Mouse (Mus musculus): ENCODE measurements around the gene Tmem132a. TPM values are rescaled to one million over a fixed set of nuclear protein-coding genes. Genes with fewer than 3 reads are reported as not detected.
A peak's percentile ranks its signal among the peaks of the same experiment; 100 is the strongest.

The Tmem132a gene
- polyA plus RNA-seq, 1 experiment: 3.1 TPM

DNA sequence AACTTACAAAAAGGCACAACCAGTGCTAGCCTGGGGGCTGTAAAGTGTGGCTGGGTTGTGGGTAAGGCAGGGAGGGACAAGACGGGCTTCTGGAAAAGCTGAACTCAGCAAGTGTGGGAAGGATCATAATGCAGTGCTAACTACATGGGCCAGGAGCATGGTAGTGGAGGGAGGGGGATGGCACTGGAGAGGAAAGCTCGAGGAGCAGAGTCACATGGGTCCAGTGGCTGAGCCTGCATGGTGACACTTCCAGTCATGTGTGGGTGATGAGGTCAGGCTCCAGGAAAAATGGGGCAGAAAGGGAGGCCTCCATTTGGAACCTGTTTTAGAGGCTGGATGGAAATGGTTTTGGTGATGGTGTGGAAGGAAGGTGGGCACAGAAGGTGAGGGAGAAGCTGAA is 13.2 kb downstream of the Tmem132a start:
- H3K27ac ChIP-seq (ENCODE audit: insufficient read depth, low read depth, low read length): peak overlapping the region; percentile 42
- H3K4me1 ChIP-seq (ENCODE audit: control insufficient read depth, insufficient read depth, low read length): peaks cover 17% of the 10 kb centered on the region
- TF ChIP-seq POLR2A (IDR thresholded peaks at IDR 0.05; ENCODE audit: borderline replicate concordance, low read depth, low read length): no peak
- no peak for TF ChIP-seq CTCF (IDR thresholded peaks at IDR 0.05; ENCODE audit: low read depth, low read length)
- no peak overlapping the region for H3K4me3 ChIP-seq (ENCODE audit: insufficient read depth, low read length)

DNA sequence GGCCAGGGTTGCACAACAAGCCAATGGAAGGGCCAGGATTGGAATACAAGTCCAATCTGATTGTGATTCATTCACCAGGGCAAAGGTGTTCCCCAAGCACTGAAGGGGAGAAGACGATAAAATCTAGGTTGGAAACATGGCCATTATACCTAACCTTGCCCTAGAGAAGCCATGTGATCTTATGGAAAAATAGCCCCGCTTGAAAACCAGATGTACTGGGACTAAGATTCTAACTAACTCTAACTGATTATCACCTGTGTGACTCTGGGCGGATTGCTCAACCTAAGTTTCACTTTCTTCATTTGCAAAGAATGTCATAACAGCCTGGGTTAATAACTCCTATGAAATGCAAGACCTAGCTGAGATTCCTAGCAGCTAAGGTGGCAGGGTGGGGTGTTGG is 14.3 kb downstream of the Tmem132a start:
- no peak for TF ChIP-seq CTCF (IDR thresholded peaks at IDR 0.05; ENCODE audit: low read depth, low read length)
- TF ChIP-seq POLR2A (IDR thresholded peaks at IDR 0.05; ENCODE audit: borderline replicate concordance, low read depth, low read length): no peak
- H3K4me1 ChIP-seq (ENCODE audit: control insufficient read depth, insufficient read depth, low read length): peaks cover 17% of the 10 kb centered on the region
- H3K27ac ChIP-seq (ENCODE audit: insufficient read depth, low read depth, low read length): no peak overlapping the region
- H3K4me3 ChIP-seq (ENCODE audit: insufficient read depth, low read length): no peak overlapping the region

DNA sequence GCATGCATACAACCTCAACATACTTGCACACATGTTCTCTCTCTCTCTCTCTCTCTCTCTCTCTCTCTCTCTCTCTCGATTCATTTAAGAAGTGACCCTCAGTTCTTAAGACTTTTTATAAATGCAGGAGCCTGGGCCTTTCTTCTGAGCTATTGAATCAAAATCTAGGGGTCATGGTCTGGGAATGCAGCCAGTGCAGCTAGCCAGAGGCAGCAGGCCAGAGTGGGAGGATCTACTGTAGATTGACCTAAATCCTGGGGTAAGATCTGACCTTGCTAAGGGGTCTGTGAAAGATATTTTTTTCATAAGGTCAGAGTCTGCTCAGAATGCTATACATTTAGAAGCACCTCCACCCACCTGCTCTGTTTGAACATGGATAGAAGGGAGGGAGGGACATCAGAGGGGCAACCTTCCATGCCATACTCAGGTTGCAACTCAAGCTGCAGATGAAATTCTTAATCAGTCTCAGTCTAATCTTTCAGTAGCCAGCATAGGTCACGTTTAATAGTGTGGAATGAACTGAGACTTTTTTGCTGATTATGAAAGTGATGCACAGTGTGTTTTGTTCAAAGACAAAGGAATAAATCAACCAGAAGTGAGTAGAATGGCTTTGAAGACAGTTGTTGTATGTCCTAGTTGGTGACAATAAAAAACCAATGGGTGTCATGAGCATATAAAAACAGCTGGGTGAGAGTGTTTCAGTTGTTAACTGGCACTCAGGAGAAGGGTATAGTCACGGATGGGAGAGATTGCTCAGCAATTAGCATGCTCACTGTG is 22.2 kb downstream of the Tmem132a start:
- Histone ChIP-seq H3K4me1 (ENCODE audit: control insufficient read depth, insufficient read depth, low read length) (peaks cover 29% of the 10 kb centered on the region), H3K27ac (ENCODE audit: insufficient read depth, low read depth, low read length) (no peak overlapping the region), H3K4me3 (ENCODE audit: insufficient read depth, low read length) (no peak overlapping the region)
- TF ChIP-seq POLR2A (IDR thresholded peaks at IDR 0.05; ENCODE audit: borderline replicate concordance, low read depth, low read length): no peak
- no peak for TF ChIP-seq CTCF (IDR thresholded peaks at IDR 0.05; ENCODE audit: low read depth, low read length)

DNA sequence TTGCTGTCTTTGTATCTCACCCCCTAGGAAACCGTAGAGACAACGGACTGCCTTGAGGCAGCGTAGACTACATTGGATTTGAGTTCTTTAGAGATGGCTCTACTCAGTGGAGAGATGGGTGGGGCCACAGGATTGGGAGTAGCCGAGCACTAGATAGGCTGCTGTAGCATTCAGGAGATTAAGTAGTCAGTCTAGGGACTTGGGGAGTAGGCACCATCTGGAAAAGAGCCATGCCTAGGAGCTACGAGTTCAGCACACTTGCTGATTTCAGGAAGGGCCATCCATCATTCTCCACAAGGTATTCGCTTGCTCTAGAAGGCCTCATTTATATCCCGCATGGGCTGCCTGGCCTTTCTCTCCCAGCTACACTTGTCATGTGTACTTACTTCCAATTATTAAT is 23.6 kb downstream of the Tmem132a start:
- TF ChIP-seq POLR2A (IDR thresholded peaks at IDR 0.05; ENCODE audit: borderline replicate concordance, low read depth, low read length): no peak
- TF ChIP-seq CTCF (IDR thresholded peaks at IDR 0.05; ENCODE audit: low read depth, low read length): no peak
- H3K27ac ChIP-seq (ENCODE audit: insufficient read depth, low read depth, low read length): no peak overlapping the region

DNA sequence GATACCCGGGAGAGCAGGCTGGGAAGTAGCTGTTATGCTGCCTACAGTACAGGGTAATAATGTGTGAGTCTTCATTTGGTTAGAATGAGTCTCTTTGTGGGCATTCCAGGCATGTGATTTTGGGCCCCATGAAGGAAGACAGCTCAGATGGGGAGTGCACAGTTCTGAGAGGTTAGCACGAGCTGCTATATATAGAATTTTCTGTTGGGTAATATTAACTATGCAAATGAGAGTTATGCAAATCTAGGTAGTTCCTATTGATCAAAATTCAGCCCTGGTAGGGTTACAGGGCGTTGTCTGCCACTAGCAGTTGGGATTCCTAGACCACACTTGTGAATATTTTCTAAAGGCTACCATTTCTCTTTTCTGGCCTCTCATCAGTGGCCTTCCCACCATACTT is 24.3 kb downstream of the Tmem132a start:
- H3K4me3 ChIP-seq (ENCODE audit: insufficient read depth, low read length): no peak overlapping the region
- TF ChIP-seq CTCF (IDR thresholded peaks at IDR 0.05; ENCODE audit: low read depth, low read length): no peak
- TF ChIP-seq POLR2A (IDR thresholded peaks at IDR 0.05; ENCODE audit: borderline replicate concordance, low read depth, low read length): no peak
- H3K27ac ChIP-seq (ENCODE audit: insufficient read depth, low read depth, low read length): no peak overlapping the region

More for the DNA sequence above, 23.6 kb downstream of the Tmem132a start:
- Histone ChIP-seq H3K4me3 (ENCODE audit: insufficient read depth, low read length) (no peak overlapping the region), H3K4me1 (ENCODE audit: control insufficient read depth, insufficient read depth, low read length) (peaks cover 31% of the 10 kb centered on the region)

DNA sequence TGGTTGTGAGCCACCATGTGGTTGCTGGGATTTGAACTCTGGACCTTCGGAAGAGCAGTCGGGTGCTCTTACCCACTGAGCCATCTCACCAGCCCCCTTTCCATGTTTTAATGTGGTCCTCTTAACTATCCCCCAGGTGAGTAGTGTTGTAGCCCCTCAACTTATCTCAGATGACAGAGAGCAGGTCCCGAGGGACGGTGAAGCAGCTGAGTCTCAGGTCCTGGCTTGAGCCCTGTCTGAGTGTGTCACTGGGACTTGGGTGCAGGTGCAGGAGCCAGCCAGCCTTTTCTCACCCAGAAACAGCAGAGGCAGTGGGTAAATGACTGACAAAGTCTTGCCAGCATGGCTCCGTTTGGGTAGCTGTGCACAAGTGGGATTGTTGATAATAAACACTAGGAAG is 25.5 kb downstream of the Tmem132a start:
- Histone ChIP-seq H3K4me3 (ENCODE audit: insufficient read depth, low read length) (peak overlapping the region; percentile 48), H3K27ac (ENCODE audit: insufficient read depth, low read depth, low read length) (no peak overlapping the region), H3K4me1 (ENCODE audit: control insufficient read depth, insufficient read depth, low read length) (peaks cover 42% of the 10 kb centered on the region)
- TF ChIP-seq CTCF (IDR thresholded peaks at IDR 0.05; ENCODE audit: low read depth, low read length) (no peak), POLR2A (IDR thresholded peaks at IDR 0.05; ENCODE audit: borderline replicate concordance, low read depth, low read length) (no peak)

More for the DNA sequence above, 24.3 kb downstream of the Tmem132a start:
- peaks cover 36% of the 10 kb centered on the region for H3K4me1 ChIP-seq (ENCODE audit: control insufficient read depth, insufficient read depth, low read length)

DNA sequence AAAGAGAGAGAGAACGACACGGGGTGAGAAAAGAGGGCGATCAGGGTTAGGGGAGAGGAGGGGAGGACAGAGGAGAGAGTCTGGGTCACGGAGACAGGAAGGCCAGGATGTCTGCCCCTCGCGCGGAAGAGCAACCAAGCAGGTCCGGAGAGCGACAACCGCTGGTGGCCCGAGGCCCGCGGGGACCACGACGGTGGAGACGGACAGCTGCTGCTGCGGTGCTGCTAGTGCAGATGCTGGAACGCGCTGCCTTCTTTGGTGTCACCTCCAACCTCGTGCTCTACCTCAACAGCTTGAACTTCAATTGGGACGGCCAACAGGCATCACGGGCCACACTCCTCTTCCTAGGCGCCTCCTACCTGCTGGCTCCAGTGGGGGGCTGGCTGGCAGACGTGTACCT is 26.8 kb downstream of the Tmem132a start:
- peak overlapping the region; percentile 78 for H3K27ac ChIP-seq (ENCODE audit: insufficient read depth, low read depth, low read length)
- TF ChIP-seq POLR2A (IDR thresholded peaks at IDR 0.05; ENCODE audit: borderline replicate concordance, low read depth, low read length) (no peak), CTCF (IDR thresholded peaks at IDR 0.05; ENCODE audit: low read depth, low read length) (no peak)
- peaks cover 43% of the 10 kb centered on the region for H3K4me1 ChIP-seq (ENCODE audit: control insufficient read depth, insufficient read depth, low read length)
- peak overlapping the region; percentile 61 for H3K4me3 ChIP-seq (ENCODE audit: insufficient read depth, low read length)

DNA sequence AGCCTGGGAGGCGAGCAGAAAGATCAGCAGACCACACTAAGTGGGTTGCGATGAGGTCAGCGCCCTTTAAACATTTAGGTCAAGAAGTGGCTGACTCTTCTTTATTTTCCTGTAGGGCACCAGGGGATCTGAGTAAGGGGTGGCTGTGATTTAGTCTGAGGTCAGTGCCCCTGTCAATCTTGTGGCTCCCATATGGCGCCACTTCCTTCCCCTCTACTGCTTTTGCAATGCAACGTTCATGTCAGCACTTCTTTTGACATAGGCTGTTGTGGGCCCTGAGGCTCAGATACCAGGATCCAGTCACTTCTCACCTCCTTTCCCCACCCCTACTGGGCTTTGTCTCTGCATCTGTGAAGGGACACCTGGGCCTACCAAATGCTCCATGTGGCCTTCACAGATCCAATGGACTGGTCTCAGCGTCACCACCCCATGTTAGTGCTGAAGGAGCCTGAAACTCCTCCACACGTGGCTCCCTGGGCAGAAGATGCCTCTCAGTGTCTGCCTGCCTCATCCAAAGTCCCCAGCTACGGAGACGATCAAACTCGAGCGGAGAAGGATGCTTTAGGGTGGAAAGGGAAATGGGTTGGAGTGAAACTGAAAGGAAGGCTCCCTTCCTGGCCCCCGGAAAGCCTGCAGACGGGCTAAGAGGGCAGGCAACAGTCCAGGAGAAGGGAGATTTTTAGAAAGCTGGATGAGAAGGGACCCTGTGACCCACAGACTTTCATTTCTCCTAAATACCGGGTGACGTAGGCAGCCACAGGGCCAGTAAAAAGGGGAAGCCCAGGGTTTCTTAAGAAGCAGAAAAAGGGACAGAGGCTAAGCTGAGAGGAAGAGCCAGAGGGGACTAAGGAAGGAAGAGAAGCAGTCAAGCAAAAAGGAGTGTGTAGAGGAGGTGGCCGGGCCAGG is 27.8 kb downstream of the Tmem132a start:
- H3K4me1 ChIP-seq (ENCODE audit: control insufficient read depth, insufficient read depth, low read length): peaks cover 43% of the 10 kb centered on the region
- peak overlapping the region; percentile 62 for H3K4me3 ChIP-seq (ENCODE audit: insufficient read depth, low read length)
- peak overlapping the region; percentile 98 for H3K27ac ChIP-seq (ENCODE audit: insufficient read depth, low read depth, low read length)
- TF ChIP-seq CTCF (IDR thresholded peaks at IDR 0.05; ENCODE audit: low read depth, low read length): no peak
- no peak for TF ChIP-seq POLR2A (IDR thresholded peaks at IDR 0.05; ENCODE audit: borderline replicate concordance, low read depth, low read length)

DNA sequence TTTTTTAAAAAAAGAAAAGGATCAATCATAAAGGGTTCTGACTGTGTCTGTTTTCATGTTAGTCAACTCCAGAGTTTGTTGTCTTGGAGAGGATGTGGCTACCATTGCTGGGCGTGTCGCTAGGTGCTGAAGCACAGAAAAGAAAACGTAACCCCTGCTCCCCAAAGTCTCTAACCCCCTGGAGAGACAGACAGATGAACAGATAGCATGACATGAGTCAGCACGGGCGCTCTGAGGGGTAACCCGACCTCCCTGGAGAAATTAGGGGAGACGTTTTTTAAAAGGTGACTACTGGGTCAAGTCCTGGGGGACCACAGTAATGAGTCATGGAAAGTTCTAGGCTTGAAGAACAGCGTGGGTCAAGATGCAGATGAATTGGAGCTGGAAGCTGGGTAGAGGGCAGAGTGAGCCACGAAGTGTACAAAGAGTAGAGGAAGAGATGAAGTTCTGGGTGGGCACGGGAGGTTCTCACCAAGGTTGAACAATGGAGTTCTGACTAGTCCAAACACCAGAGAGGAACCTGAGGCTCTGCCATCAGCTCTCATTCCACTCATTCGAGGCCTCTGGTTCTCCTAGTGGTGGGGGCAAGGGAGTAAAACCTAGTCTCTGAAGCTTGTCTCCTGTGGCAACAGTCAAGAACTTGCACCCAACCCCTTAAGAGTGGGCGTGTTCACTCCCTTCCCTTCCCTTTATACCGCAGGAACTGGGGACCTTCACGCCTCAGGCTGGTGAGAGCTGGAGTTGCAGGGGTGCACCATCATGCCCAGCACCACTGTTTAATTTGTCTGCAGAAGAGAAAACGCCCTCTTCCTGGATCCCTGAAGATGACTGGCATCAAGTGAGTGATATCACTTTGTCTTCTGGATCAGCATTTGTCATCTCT is 30.5 kb downstream of the Tmem132a start, which contains the start of gene Slc15a3:
TSS of gene Slc15a3 (plus strand) at position 718 of the 883 bp plus-strand sequence.
- no peak within 1 kb of the TSS for H3K27ac ChIP-seq (ENCODE audit: insufficient read depth, low read depth, low read length)
- TF ChIP-seq CTCF (IDR thresholded peaks at IDR 0.05; ENCODE audit: low read depth, low read length): no peak
- no peak for TF ChIP-seq POLR2A (IDR thresholded peaks at IDR 0.05; ENCODE audit: borderline replicate concordance, low read depth, low read length)
- H3K4me3 ChIP-seq (ENCODE audit: insufficient read depth, low read length): no peak within 1 kb of the TSS
- peaks cover 26% of the 10 kb centered on the region for H3K4me1 ChIP-seq (ENCODE audit: control insufficient read depth, insufficient read depth, low read length)
